Mouse (Mus musculus): ENCODE data around the gene Ctnna2.

Gene Ctnna2

GRCm38 (mm10) chr6:77109095-77109945 is 870.2 kb downstream of the Ctnna2 start:
- DNase-seq, result no peak

GRCm38 (mm10) chr6:77101047-77101446 is 878.5 kb downstream of the Ctnna2 start:
- no peak for DNase-seq

GRCm38 (mm10) chr6:77098540-77098939 is 881.0 kb downstream of the Ctnna2 start:
- DNase-seq, result no peak

GRCm38 (mm10) chr6:77075396-77076376 is 903.8 kb downstream of the Ctnna2 start:
- DNase-seq, result peak; percentile 68

GRCm38 (mm10) chr6:77069595-77069994 is 909.9 kb downstream of the Ctnna2 start:
- DNase-seq, result no peak

GRCm38 (mm10) chr6:77050690-77051089 is 928.8 kb downstream of the Ctnna2 start:
- no peak for DNase-seq

GRCm38 (mm10) chr6:77050193-77050592 is 929.3 kb downstream of the Ctnna2 start:
- no peak for DNase-seq

GRCm38 (mm10) chr6:77047568-77047967 is 931.9 kb downstream of the Ctnna2 start:
- DNase-seq, result no peak

GRCm38 (mm10) chr6:77025066-77025465 is 954.4 kb downstream of the Ctnna2 start:
- DNase-seq, result no peak

GRCm38 (mm10) chr6:77013194-77013593 is 966.3 kb downstream of the Ctnna2 start:
- no peak for DNase-seq

- DNase-seq, result no peak
Observed at GRCm38 (mm10) chr6:77011001-77011400, 968.5 kb downstream of the Ctnna2 start.

GRCm38 (mm10) chr6:76992128-76992527 is 987.4 kb downstream of the Ctnna2 start:
- no peak for DNase-seq

- DNase-seq, result peak; percentile 23
Observed at GRCm38 (mm10) chr6:76984773-76985172, 994.7 kb downstream of the Ctnna2 start.

- DNase-seq, result no peak
Observed at GRCm38 (mm10) chr6:76981651-76982050, 997.8 kb downstream of the Ctnna2 start.

GRCm38 (mm10) chr6:76979247-76979850 is 1000.1 kb downstream of the Ctnna2 start:
- no peak for DNase-seq

GRCm38 (mm10) chr6:76977817-76978216 is 1001.7 kb downstream of the Ctnna2 start:
- peak; percentile 10 for DNase-seq

GRCm38 (mm10) chr6:76974297-76974696 is 1005.2 kb downstream of the Ctnna2 start:
- DNase-seq, result no peak

- peak; percentile 16 for DNase-seq
Observed at GRCm38 (mm10) chr6:76964998-76965432, 1014.5 kb downstream of the Ctnna2 start.

- no peak for DNase-seq
Observed at GRCm38 (mm10) chr6:76908086-76908485, 1071.4 kb downstream of the Ctnna2 start.

GRCm38 (mm10) chr6:76897156-76897555 is 1082.3 kb downstream of the Ctnna2 start:
- DNase-seq, result no peak
